Mouse (Mus musculus): Measurements from ENCODE around the gene Smbd1.

DNA sequence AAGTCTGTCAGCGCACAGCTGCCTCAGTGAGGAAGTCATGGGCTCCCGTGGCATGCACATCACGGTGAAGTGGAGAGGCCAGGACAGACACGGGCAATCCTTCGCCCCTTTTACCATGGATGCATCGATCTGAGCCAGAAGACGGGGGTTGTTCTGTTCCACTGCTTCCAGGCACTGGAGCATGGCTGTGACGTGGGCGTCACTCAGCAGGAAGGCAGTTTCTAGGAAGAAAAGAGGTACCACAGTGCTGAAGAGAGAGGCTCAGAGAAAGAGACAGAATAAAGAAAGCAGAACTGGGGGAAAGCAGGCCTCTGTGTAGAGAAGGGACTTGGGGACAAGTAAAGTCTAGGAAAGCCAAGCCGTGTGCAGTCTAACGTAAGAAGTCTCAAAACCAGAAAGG is 36.8 kb upstream of the Smbd1 start:
- no peak for TF ChIP-seq GATA1 (IDR thresholded peaks at IDR 0.05; ENCODE audit: low read length)
- TF ChIP-seq TAL1 (IDR thresholded peaks at IDR 0.05; ENCODE audit: low read length) = no peak
